Mouse (Mus musculus) adipocyte (in vitro differentiated cells): ENCODE measurements around the gene Atp12a.

ENCODE experiments used
- DNase-seq: peaks from one replicate; pipeline ENCODE4 v3.0.0-alpha.2; 2016; ENCODE audit warnings: low spot score

The Atp12a gene

GRCm38 (mm10) chr14:56364711-56365237 is at the start of gene Atp12a:
Atp12a (plus strand) TSS chr14:56365068.
- no peak for DNase-seq

- no peak for DNase-seq
Measured at GRCm38 (mm10) chr14:56315519-56315918, 49.3 kb upstream of the Atp12a start.

- DNase-seq, result no peak
Measured at GRCm38 (mm10) chr14:56316333-56316732, 48.5 kb upstream of the Atp12a start.

- DNase-seq, result no peak
Measured at GRCm38 (mm10) chr14:56322982-56323381, 41.9 kb upstream of the Atp12a start.

- DNase-seq, result no peak
Measured at GRCm38 (mm10) chr14:56325038-56325437, 39.8 kb upstream of the Atp12a start.

GRCm38 (mm10) chr14:56333700-56334099 is 31.2 kb upstream of the Atp12a start:
- no peak for DNase-seq

- no peak for DNase-seq
Measured at GRCm38 (mm10) chr14:56334437-56334836, 30.4 kb upstream of the Atp12a start.

- DNase-seq, result no peak
Measured at GRCm38 (mm10) chr14:56336032-56336431, 28.8 kb upstream of the Atp12a start.

GRCm38 (mm10) chr14:56337075-56337474 is 27.8 kb upstream of the Atp12a start:
- no peak for DNase-seq

- no peak for DNase-seq
Measured at GRCm38 (mm10) chr14:56337696-56338095, 27.2 kb upstream of the Atp12a start.

GRCm38 (mm10) chr14:56338882-56339442 is 25.9 kb upstream of the Atp12a start:
- DNase-seq, result no peak

GRCm38 (mm10) chr14:56348704-56349103 is 16.2 kb upstream of the Atp12a start:
- DNase-seq, result no peak

GRCm38 (mm10) chr14:56349541-56349940 is 15.3 kb upstream of the Atp12a start:
- DNase-seq, result no peak

- DNase-seq, result no peak
Measured at GRCm38 (mm10) chr14:56351959-56352660, 12.8 kb upstream of the Atp12a start.

- no peak for DNase-seq
Measured at GRCm38 (mm10) chr14:56354803-56355202, 10.1 kb upstream of the Atp12a start.

GRCm38 (mm10) chr14:56355396-56355795 is 9.5 kb upstream of the Atp12a start:
- DNase-seq, result no peak

GRCm38 (mm10) chr14:56356196-56356595 is 8.7 kb upstream of the Atp12a start:
- DNase-seq, result no peak

GRCm38 (mm10) chr14:56358422-56358821 is 6.4 kb upstream of the Atp12a start:
- DNase-seq, result no peak

GRCm38 (mm10) chr14:56359131-56359530 is 5.7 kb upstream of the Atp12a start:
- no peak for DNase-seq

- DNase-seq, result no peak
Measured at GRCm38 (mm10) chr14:56365292-56365691, 424 bp downstream of the Atp12a start.

GRCm38 (mm10) chr14:56366712-56367111 is 1.8 kb downstream of the Atp12a start:
- DNase-seq, result no peak

GRCm38 (mm10) chr14:56368834-56369233 is 4.0 kb downstream of the Atp12a start:
- no peak for DNase-seq

- DNase-seq, result peak; percentile 76
Measured at GRCm38 (mm10) chr14:56375731-56376130, 10.9 kb downstream of the Atp12a start.

- no peak for DNase-seq
Measured at GRCm38 (mm10) chr14:56377745-56378144, 12.9 kb downstream of the Atp12a start.
